Mouse (Mus musculus) heart, postnatal 14 days (tissue): ENCODE results near the gene Cphx2. TPM values are rescaled to one million over a fixed set of nuclear protein-coding genes. Genes with fewer than 3 reads are reported as not detected.
"Not testable (repeated sequence)": the region's sequence is repeated elsewhere in the genome, so short reads cannot be mapped to it uniquely, and the experiment has no call there.

Experiments used
- DNase-seq, 2 experiments: peaks; one replicate each; pipeline ENCODE4 v3.0.0; 2021 to 2022
- intact Hi-C: fragments of 180-260 bp; cut with DNase I; formaldehyde crosslinking; loops from one replicate; pipeline ENCODE4 v1.15.1; 2025
- long read RNA-seq, 2 experiments: library from polyadenylated mRNA; stranded (forward); transcript quantifications; one replicate each; pipeline ENCODE4 v2.0.0; 2021
- total RNA-seq, 2 experiments: library from RNA; stranded (reverse); gene quantifications; 2 replicates each; pipeline ENCODE4 v1.2.3; 2021

The Cphx2 gene
- total RNA-seq, result not detected
- long read RNA-seq, experiment 1, result 0 reads
- long read RNA-seq, experiment 2, result 0 reads

DNA sequence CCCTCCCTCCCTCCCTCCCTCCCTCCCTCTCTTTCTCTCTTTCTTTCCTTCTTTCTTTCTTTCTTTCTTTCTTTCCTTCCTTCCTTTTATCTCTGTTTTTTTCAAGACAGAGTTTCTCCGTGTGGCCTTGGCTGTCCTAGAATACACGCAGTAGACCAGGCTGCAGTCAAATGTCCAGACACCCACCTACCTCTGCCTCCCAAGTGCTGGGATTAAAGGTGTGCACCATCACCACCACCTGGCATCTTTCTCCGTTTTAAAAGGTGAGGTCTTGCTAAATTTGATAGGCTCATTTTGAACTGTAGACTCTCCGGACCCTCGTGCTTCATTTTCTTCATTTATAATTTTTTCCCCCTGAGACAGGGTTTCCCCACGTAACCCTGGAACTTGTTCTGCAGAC lies at the start of gene Cphx2:
Cphx2 (plus strand) TSS at position 301 of the 400 bp plus-strand sequence.
- intact Hi-C loops, DNase-seq: not testable (repeated sequence)

DNA sequence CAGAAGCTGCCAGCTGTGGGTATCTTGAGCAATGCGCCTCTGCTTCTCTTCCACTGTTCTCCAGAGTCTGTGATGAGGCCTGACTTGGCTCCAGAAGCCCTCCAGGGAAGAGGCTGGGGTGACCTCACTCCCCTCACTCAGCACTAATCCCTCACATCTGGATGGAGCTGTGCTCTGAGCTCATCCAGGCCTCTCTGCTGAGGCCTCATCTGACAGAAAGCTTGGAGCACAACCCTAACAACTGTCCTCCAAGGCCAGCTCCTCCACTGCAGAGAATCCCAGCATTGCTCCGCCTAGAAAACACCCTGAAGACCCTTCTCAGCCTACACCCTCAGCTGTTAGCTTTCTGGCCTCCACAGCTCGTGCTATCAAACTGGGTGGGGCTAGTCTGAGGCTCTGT lies 47.0 kb upstream of the Cphx2 start:
- intact Hi-C loops, DNase-seq: not testable (repeated sequence)

GRCm38 (mm10) chr14:26035439-26035838 lies 45.9 kb upstream of the Cphx2 start:
- intact Hi-C loops, DNase-seq: not testable (repeated sequence)

DNA sequence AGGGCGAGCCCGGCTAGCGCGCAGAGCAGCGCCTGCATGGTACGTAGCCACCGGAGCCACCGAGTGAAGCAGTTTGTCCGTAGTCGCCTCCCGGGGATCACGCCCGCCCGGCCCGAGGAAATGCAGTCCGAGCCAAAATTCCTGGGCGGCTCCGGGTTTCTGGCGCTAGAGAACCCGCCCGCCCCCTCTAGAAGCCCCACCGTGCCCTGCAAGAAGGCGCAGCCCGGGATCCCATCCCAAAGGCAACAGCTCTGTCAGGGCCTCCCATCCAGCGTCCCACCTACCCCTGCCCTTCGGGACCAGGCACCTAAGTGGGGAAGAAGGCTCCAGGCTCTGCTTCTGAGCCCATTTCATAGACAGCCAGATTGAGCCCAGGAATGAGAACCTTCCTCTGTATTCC lies 38.7 kb upstream of the Cphx2 start, which contains the start of gene Gm9780:
Gm9780 (minus strand) TSS at position 101 of the 400 bp plus-strand sequence.
- intact Hi-C loops, DNase-seq: not testable (repeated sequence)

DNA sequence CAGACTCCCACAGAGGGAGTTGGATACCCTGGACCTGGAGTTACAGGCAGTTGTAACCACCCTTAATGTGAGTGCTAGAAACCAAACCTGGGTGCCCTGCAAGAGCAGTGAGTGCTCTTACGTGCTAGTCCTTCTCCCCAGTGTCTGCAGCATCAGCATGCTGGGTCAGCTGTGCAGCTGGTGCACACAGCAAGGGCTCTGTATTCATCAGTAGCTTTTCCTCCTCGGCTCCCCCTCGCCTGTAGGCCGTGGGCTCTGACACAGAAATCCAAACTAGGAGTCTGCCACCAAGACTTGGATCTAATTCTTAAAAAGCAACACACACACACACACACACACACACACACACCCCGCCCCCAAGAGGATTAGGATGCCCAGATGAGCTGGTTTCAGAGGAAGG lies 36.3 kb upstream of the Cphx2 start:
- intact Hi-C loops, DNase-seq: not testable (repeated sequence)

DNA sequence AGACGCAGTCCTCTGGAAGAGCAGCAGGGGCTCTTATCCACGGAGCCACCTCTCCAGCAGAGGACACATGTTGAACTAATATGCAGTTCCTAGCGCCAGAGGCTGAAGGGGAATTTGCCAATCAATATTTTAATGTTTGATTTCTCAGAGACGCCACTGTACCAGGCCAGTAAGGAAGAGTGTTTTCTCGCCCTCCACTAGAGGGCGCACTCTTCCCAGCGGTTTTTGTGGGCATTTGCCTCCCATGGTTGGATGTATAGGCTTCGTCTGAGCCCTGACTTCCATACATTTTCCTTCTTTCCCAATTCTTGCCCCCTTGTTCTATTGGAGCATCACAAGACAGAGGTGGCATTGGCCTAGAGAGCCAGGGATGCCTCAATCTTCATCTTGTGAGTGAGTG lies 34.3 kb upstream of the Cphx2 start:
- intact Hi-C loops, DNase-seq: not testable (repeated sequence)

GRCm38 (mm10) chr14:26048767-26049166 lies 32.5 kb upstream of the Cphx2 start:
- intact Hi-C loops, DNase-seq: not testable (repeated sequence)

DNA sequence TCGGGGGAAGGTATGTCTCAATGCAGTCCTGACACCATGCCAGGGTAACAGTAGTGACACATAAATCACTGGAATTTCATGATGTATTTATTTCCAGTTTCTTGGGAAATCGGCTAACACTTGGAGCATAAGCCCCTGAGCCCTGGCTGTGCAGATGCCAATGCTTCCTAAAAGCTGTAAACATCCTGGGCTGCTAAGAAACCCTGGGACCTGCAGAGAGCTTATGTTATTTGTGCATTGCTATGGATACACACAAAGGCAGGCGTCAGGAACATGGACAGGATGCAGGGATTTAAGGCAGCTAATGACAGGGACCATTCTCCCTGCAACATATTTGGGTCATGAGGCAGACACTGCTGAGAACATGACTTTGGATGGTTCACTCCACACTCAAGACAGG lies 23.1 kb upstream of the Cphx2 start:
- DNase-seq, intact Hi-C loops: not testable (repeated sequence)

DNA sequence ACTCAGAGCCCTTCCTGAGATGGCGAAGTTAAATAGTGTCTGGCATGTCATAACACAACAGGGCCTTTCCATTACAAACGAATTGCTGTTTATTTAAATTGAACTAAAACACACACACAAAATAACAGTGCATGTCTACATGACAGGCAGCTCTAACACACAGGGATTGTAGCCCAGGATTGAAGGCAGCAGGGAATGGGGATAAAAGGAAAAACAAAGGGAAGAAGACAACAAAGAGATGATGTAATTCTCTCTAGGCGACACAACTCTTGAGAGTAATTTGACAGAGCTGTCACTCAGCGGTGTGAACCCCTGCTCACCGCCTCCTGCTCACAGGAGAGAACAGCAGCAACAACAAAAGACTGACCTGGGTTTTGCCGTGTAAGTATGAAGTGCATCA lies 22.0 kb upstream of the Cphx2 start:
- intact Hi-C loops, DNase-seq: not testable (repeated sequence)

GRCm38 (mm10) chr14:26066574-26067324 lies 14.6 kb upstream of the Cphx2 start:
- intact Hi-C loops, DNase-seq: not testable (repeated sequence)

DNA sequence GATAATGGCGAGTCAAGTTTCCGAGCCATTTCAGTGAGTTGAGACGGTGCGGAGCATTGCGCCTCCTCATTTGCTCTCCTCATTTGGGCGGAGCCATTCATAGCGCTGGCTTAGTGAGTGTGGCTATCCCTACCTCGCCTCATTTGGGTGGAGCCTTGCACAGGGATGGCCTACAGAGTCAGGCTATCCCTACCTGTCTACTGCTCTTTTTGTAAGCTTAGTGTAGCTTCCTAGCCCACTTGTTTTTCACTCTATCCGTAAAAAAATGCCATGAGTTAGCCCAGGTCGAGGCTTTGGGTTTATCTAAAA lies 14.0 kb upstream of the Cphx2 start, which contains the start of gene Tmem254c:
Tmem254c (minus strand) TSS at position 31 of the 309 bp plus-strand sequence.
- DNase-seq, intact Hi-C loops: not testable (repeated sequence)

- DNase-seq, intact Hi-C loops: not testable (repeated sequence)
These were observed 4.5 kb upstream of the Cphx2 start for GRCm38 (mm10) chr14:26076620-26077390.

DNA sequence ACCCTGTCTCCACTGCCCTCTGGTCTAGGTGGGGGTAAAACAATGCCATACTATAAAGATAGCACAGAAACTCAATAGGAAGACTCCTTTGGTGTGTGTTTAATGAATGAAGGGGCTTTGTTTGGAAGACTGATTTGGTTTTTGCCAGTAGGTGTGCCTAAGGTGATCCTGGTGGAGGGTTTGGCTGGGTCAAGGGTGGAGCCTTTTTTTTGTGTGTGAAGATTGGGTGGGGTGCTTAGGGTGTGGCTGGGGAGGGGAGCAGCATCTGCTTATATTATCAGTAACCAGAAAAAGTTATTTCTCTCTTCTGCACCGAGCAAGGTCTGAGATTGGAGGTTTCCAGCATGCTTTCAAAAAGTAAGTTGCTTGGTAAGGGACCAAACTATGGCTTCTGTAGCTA lies 681 bp downstream of the Cphx2 start, which contains the start of gene Cphx3:
Cphx3 (plus strand) TSS at position 301 of the 400 bp plus-strand sequence.
- DNase-seq, intact Hi-C loops: not testable (repeated sequence)

DNA sequence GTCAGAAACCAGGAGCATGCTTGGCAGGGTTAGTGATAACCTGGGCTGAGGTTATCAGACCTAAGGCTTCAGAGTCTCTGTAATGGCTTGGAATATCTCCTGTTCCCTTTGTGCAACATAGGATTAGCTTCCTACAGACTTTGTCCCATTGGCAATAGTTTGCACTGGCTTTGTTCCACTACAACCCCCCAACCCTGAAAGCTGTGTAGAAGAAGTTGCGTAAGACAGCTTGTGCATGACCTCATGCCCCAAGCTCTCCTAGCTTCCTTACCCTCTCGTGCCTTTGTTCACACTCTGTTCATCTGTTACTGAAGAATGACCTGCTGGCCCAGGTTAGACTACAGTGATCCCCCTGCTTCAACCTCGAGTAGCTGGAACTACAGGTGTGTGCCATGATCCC lies 16.3 kb downstream of the Cphx2 start:
- intact Hi-C loops, DNase-seq: not testable (repeated sequence)

DNA sequence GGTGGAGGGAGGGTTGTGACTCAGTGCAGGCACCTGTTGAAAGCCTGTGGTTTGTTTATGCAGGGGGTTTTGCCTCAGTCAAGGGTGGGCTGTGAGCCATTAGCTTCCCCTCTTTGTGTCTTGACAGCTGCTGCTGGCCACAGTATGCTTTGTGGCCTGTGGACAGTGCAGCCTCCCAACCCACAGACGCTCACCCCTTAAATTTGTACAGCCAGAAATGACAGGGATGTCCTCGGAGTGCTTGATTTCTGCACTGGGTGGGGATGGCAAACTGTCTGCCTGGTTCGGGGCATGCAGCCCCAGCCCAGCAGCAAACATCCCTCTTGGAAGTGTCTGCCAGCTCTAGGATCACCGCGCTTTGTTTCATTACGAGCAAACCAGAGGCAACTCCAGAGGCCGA lies 36.8 kb downstream of the Cphx2 start, which contains the start of gene Duxbl2:
Duxbl2 (plus strand) TSS at position 200 of the 400 bp plus-strand sequence.
- intact Hi-C loops, DNase-seq: not testable (repeated sequence)

DNA sequence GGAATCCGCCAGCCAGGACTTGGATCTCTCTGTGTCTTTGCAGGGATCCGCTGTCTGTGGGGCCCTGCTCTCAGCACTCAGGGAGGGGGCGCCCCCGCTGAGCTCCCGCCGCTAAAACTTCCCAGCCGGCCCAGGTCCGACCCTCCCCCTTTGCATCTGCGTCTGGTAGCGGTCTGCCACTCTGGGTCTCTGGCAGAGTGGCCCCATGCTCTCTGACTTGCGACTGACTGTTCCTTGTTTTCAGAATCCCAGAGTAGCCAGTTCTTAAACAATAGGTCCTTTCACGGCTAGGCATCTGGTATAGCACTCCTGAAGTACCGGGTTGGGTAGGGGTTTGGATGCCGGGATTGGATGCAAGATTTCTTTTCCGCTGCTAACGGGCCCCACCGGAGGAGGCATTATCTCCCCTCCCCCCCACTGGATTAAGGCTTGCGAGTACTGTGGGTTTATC lies 37.3 kb downstream of the Cphx2 start:
- DNase-seq, intact Hi-C loops: not testable (repeated sequence)

DNA sequence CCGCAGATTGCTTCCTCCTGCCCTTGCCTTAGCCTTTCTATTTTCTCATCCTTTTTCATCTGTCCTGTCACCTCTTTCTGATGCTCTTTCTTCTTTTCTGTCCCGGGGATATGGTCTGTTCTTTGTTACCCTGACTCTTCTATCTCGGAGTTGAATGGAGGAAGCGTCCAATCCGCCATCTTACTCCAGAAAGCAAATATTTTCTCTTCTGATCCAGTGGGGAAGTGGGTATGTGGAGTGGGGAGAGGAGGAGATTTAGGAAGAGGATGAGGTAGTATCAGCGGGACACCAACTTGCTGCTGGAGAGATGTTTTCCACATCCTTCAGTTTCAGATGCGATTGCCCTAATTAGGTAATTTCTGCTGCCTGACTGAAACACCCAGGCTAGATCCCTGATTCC lies 37.8 kb downstream of the Cphx2 start:
- DNase-seq, intact Hi-C loops: not testable (repeated sequence)
